Mouse (Mus musculus) bone marrow, adult 2 months (tissue): ENCODE measurements around the gene Erich4.

Experiments used
- CTCF ChIP-seq: fragments of 200-500 bp; IDR thresholded peaks from 2 replicates; pipeline ENCODE4 v1.5.1; 2011; ENCODE audit warnings: low read length, control low read depth; ENCODE audit not compliant: control insufficient read depth, insufficient read depth
- POLR2A ChIP-seq: fragments of 200-500 bp; IDR thresholded peaks from 2 replicates; pipeline ENCODE4 v1.6.1; 2011; ENCODE audit warnings: low read depth, mild to moderate bottlenecking, control low read depth, low read length, borderline replicate concordance; ENCODE audit not compliant: control insufficient read depth

DNA sequence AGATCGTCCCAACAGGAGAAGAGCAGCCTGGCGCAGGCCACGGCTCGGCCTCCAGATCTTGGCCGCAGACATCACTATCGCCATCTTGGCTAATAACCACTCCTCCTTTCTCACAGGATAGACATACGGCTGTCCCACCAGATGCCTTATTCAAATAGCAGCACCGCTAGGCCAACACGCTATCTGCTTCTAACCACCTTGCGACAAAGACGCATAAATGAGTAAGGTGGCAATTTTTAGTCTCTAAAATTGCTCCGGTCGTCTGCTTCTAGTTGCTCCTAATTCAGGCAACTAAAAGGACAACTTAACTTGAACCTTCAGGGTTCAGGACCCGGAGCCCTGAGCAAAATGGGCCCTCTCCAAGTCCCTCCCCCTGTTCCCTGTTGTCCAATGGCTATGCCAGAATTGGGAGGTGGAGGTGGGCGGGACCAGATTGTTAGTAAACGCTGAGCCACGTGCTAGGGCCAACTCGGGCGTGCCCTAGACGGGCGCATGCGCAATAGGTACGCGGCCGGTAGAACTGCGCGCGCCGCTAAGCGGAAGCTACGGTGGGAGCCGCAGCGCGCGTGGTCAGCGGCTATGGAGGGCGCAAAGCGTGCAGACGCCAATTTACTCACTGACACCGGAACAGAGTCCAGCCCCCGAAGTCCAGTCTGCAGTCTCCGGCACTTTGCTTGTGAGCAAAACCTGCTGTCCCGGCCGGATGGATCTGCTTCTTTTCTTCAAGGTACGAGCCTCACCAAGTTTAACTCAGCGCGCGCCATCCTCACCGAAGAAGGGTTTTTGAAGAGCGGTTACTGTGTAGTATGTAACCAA is 43.2 kb upstream of the Erich4 start, which contains the start of the genes Bckdha and Exosc5:
- no peak for TF ChIP-seq CTCF
- TF ChIP-seq POLR2A, result peak; percentile 73; the same call in 1 of the 2 replicates
